Comparison of ENCODE assay signal across 8 mouse cellular contexts in the genomic region with DNA sequence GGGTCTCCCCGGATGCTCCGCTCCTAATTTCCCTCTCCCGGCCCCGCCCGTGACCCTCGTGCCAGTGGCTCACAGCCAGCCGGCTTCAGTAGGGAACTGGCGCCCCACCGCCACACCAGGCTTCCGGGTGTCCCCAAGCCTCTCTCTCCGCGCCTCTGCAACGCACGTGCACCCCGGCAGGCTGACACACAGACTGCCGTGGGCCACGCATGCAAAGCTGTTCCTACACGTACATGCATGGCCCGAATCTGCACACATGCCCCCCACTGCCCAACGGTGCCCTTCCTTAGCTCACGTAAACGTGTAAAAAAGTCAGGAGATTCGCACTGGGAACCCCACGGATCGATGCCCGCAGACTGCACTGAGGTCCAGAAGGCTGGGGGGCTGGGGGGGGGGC. TPM values are rescaled to one million over a fixed set of nuclear protein-coding genes. Genes with fewer than 3 reads are reported as not detected.
A peak's percentile ranks its signal among the peaks of the same experiment; 100 is the strongest.
DNase-seq lines count a peak whose midpoint lies in the region; ATAC-seq and TF ChIP-seq lines count a peak whose summit lies in the region.

No protein-coding gene starts in this region.

- 0 out of 2 replicates have a peak, but pooled peaks cover 7% of the 10 kb centered on the region for H3K27me3 ChIP-seq in embryonic facial prominence, embryonic 12.5 days
- H3K27me3 ChIP-seq in liver, embryonic 11.5 days (replicated peaks; ENCODE audit: control insufficient read depth, insufficient read depth, low read length): no peaks in the 10 kb centered on the region
- H3K27me3 ChIP-seq in myocyte (ENCODE audit: control insufficient read depth, insufficient read depth, insufficient read length): no peaks in the 10 kb centered on the region
- H3K27me3 ChIP-seq in stomach, embryonic 14.5 days (ENCODE audit: control insufficient read depth, insufficient read depth, low read length): no peaks in the 10 kb centered on the region

- peak overlapping the region; percentile 85 for H3K4me3 ChIP-seq in embryonic facial prominence, embryonic 12.5 days
- H3K4me3 ChIP-seq in liver, embryonic 11.5 days (ENCODE audit: low read depth, low read length): peak overlapping the region; percentile 90
- H3K4me3 ChIP-seq in myocyte: peak overlapping the region; percentile 84
- H3K4me3 ChIP-seq in stomach, embryonic 14.5 days (ENCODE audit: low read depth, low read length): peak overlapping the region; percentile 93

- H3K36me3 ChIP-seq in embryonic facial prominence, embryonic 12.5 days: peaks cover 26% of the 10 kb centered on the region
- peaks cover 19% of the 10 kb centered on the region for H3K36me3 ChIP-seq in liver, embryonic 11.5 days (ENCODE audit: control insufficient read depth, insufficient read depth, low read length)
- no peaks in the 10 kb centered on the region for H3K36me3 ChIP-seq in myocyte (ENCODE audit: control insufficient read depth, insufficient read depth)
- H3K36me3 ChIP-seq in stomach, embryonic 14.5 days (ENCODE audit: control insufficient read depth, insufficient read depth, low read length): peaks cover 24% of the 10 kb centered on the region

- peak overlapping the region; percentile 88 for H3K9ac ChIP-seq in embryonic facial prominence, embryonic 12.5 days
- peak overlapping the region; percentile 86 for H3K9ac ChIP-seq in liver, embryonic 11.5 days (ENCODE audit: low read depth, low read length)
- peak overlapping the region; percentile 92 for H3K9ac ChIP-seq in stomach, embryonic 14.5 days (replicated peaks; ENCODE audit: low read depth, low read length)

- peaks cover 23% of the 10 kb centered on the region for H3K4me1 ChIP-seq in embryonic facial prominence, embryonic 12.5 days
- peaks cover 20% of the 10 kb centered on the region for H3K4me1 ChIP-seq in liver, embryonic 11.5 days (replicated peaks; ENCODE audit: control insufficient read depth, insufficient read depth, low read length)
- peaks cover 20% of the 10 kb centered on the region for H3K4me1 ChIP-seq in stomach, embryonic 14.5 days (ENCODE audit: control insufficient read depth, insufficient read depth, low read length)

- peak overlapping the region; percentile 88; the same call in 1 of the 2 replicates for H3K27ac ChIP-seq in embryonic facial prominence, embryonic 12.5 days
- H3K27ac ChIP-seq in liver, embryonic 11.5 days (ENCODE audit: low read depth, low read length): peak overlapping the region; percentile 78
- peak overlapping the region; percentile 86 for H3K27ac ChIP-seq in stomach, embryonic 14.5 days (ENCODE audit: low read length)

- H3ac ChIP-seq in myocyte (ENCODE audit: control insufficient read depth, insufficient read length): peak overlapping the region; percentile 78

- peaks cover 60% of the 10 kb centered on the region for H3K79me2 ChIP-seq in myocyte (ENCODE audit: control insufficient read depth, insufficient read depth)

- H3K9me3 ChIP-seq in embryonic facial prominence, embryonic 12.5 days: no peaks in the 10 kb centered on the region
- H3K9me3 ChIP-seq in liver, embryonic 11.5 days (ENCODE audit: control insufficient read depth, low read length): no peaks in the 10 kb centered on the region
- no peaks in the 10 kb centered on the region for H3K9me3 ChIP-seq in stomach, embryonic 14.5 days (ENCODE audit: control insufficient read depth, low read depth, low read length)

- peak; percentile 28 for TF ChIP-seq POLR2A in myocyte (IDR thresholded peaks at IDR 0.05; ENCODE audit: insufficient read length, low read depth)

- no peak for ATAC-seq in embryonic facial prominence, embryonic 12.5 days (ENCODE audit: insufficient number of reproducible peaks, insufficient read depth, low FRiP score, low TSS enrichment)
- ATAC-seq in liver, embryonic 11.5 days (replicated peaks; ENCODE audit: low FRiP score): peak; percentile 35
- no peak for ATAC-seq in stomach, embryonic 14.5 days (ENCODE audit: insufficient number of reproducible peaks, insufficient read depth, low FRiP score, low read depth)

- DNase-seq in embryo, embryonic 10 days (ENCODE audit: low spot score): peak; percentile 45
- DNase-seq in embryo, embryonic 9.5 days (ENCODE audit: extremely low spot score): no peak
- peak; percentile 66 for DNase-seq in heart, adult 8-10 months (ENCODE audit: low spot score)
- DNase-seq in kidney, adult 18-20 months: peak; percentile 61
- DNase-seq in liver, embryonic 11.5 days (ENCODE audit: low spot score): peak; percentile 67

- H3K4me2 ChIP-seq in embryonic facial prominence, embryonic 12.5 days (replicated peaks): peak overlapping the region; percentile 95
- peak overlapping the region; percentile 97 for H3K4me2 ChIP-seq in liver, embryonic 11.5 days
- peak overlapping the region; percentile 77 for H3K4me2 ChIP-seq in myocyte (ENCODE audit: low read depth)
- peak overlapping the region; percentile 89 for H3K4me2 ChIP-seq in stomach, embryonic 14.5 days (replicated peaks; ENCODE audit: low read depth, low read length)

- WGBS in embryonic facial prominence, embryonic 12.5 days: 1% methylated on average over 26 of the region's 26 CpGs
- 0% methylated on average over 26 of the region's 26 CpGs for WGBS in liver, embryonic 11.5 days
- WGBS in stomach, embryonic 14.5 days: 1% methylated on average over 26 of the region's 26 CpGs

TF ChIP-seq in myocyte, 11 proteins besides CTCF, POLR2A, EP300 and RAD21:
- TF ChIP-seq TCF3 (IDR thresholded peaks at IDR 0.05; ENCODE audit: insufficient read length, low read depth): no peak
- TF ChIP-seq POLR2AphosphoS2 (IDR thresholded peaks at IDR 0.05; ENCODE audit: insufficient read length, low read depth): peak; percentile 40

RNA-seq across cellular contexts. Expression of a gene that starts 0.9 kb away (rescaled TPM):
- polyA plus RNA-seq in embryonic facial prominence, embryonic 12.5 days (2016; fragmentation: Nextera tagmentation; extraction: Ambion mirVana): 15.8 and 18.7 TPM in 2 replicates
- 10 to 100 TPM in 2 of 4 experiments, 1 to 10 TPM in 2; 7.9 to 10.7 (median 9.4) TPM for total RNA-seq in heart, adult 8-10 months (2022)
- polyA plus RNA-seq in liver, embryonic 11.5 days (2014; fragmentation: Nextera tagmentation; extraction: Ambion mirVana): 27.0 and 29.5 TPM in 2 replicates
- polyA plus RNA-seq in myocyte (2012; fragmentation: generic; extraction: Trizol): 30.3 TPM
- polyA plus RNA-seq in stomach, embryonic 14.5 days (2014; fragmentation: Nextera tagmentation; extraction: Ambion mirVana): 24.0 and 25.6 TPM in 2 replicates

RNA-seq across cellular contexts. Expression of a gene that starts 25.2 kb away (rescaled TPM):
- not detected in 2 replicates for polyA plus RNA-seq in embryonic facial prominence, embryonic 12.5 days (2016; fragmentation: Nextera tagmentation; extraction: Ambion mirVana)
- total RNA-seq in heart, adult 8-10 months (2022): not detected
- not detected in 2 replicates for polyA plus RNA-seq in liver, embryonic 11.5 days (2014; fragmentation: Nextera tagmentation; extraction: Ambion mirVana)
- not detected for polyA plus RNA-seq in myocyte (2012; fragmentation: generic; extraction: Trizol)
- not detected in 2 replicates for polyA plus RNA-seq in stomach, embryonic 14.5 days (2014; fragmentation: Nextera tagmentation; extraction: Ambion mirVana)
